Mouse (Mus musculus) heart, postnatal 4 days (tissue): ENCODE measurements at regions not wholly inside any gene's neighbourhood (a gene's known extent, or its start where the extent isn't known, plus 50 kb on each side); places are given as distances from the start of the nearest gene placed in this dataset.

Experiments
- DNase-seq: peaks from one replicate; pipeline ENCODE4 v3.0.0; 2021

- peak; percentile 74 for DNase-seq
Observed at GRCm38 (mm10) chr8:79587258-79587657, 52.2 kb upstream of the Otud4 start.

- peak; percentile 80 for DNase-seq
Observed at GRCm38 (mm10) chr8:79584966-79585365, 54.5 kb upstream of the Otud4 start.

GRCm38 (mm10) chr8:79583326-79583725 lies 56.1 kb upstream of the Otud4 start:
- DNase-seq: peak; percentile 53

- DNase-seq: no peak
Observed at GRCm38 (mm10) chr8:79582195-79582594, 57.2 kb upstream of the Otud4 start.

- DNase-seq: peak; percentile 20
Observed at GRCm38 (mm10) chr8:79576086-79576485, 63.3 kb upstream of the Otud4 start.

- no peak for DNase-seq
Observed at GRCm38 (mm10) chr8:79575175-79575734, 64.2 kb upstream of the Otud4 start.

- DNase-seq: no peak
Observed at GRCm38 (mm10) chr8:79573491-79573890, 65.9 kb upstream of the Otud4 start.

GRCm38 (mm10) chr8:79572526-79572925 lies 66.9 kb upstream of the Otud4 start:
- DNase-seq: no peak

GRCm38 (mm10) chr8:79563101-79563500 lies 76.3 kb upstream of the Otud4 start:
- DNase-seq: no peak

GRCm38 (mm10) chr8:79562669-79563068 lies 76.7 kb upstream of the Otud4 start:
- peak; percentile 77 for DNase-seq

GRCm38 (mm10) chr8:79562071-79562581 lies 77.3 kb upstream of the Otud4 start:
- peak; percentile 70 for DNase-seq

GRCm38 (mm10) chr8:79561269-79562063 lies 78.0 kb upstream of the Otud4 start:
- DNase-seq: no peak

GRCm38 (mm10) chr8:79559516-79559915 lies 79.9 kb upstream of the Otud4 start:
- no peak for DNase-seq

GRCm38 (mm10) chr8:79554311-79554710 lies 85.1 kb upstream of the Otud4 start:
- DNase-seq: no peak

- DNase-seq: no peak
Observed at GRCm38 (mm10) chr8:79550151-79550550, 89.3 kb upstream of the Otud4 start.

- DNase-seq: no peak
Observed at GRCm38 (mm10) chr8:79548156-79548555, 91.3 kb upstream of the Otud4 start.

GRCm38 (mm10) chr8:79545866-79546373 lies 93.5 kb upstream of the Otud4 start:
- no peak for DNase-seq

GRCm38 (mm10) chr8:79542461-79542860 lies 97.0 kb upstream of the Otud4 start:
- DNase-seq: no peak

- no peak for DNase-seq
Observed at GRCm38 (mm10) chr8:79540053-79540452, 99.4 kb upstream of the Otud4 start.

- no peak for DNase-seq
Observed at GRCm38 (mm10) chr8:79534271-79534889, 105.0 kb upstream of the Otud4 start.

GRCm38 (mm10) chr8:79529556-79529955 lies 109.9 kb upstream of the Otud4 start:
- DNase-seq: peak; percentile 29

GRCm38 (mm10) chr8:79522040-79522439 lies 117.4 kb upstream of the Otud4 start:
- DNase-seq: no peak

- DNase-seq: no peak
Observed at GRCm38 (mm10) chr8:79518966-79519365, 119.6 kb upstream of the Smad1 start.
